In genomic region chr3:100922506-100923375, GRCm38 (mm10) we compare ENCODE assay signal across 7 mouse cellular contexts. TPM values are rescaled to one million over a fixed set of nuclear protein-coding genes. Genes with fewer than 3 reads are reported as not detected.
DNase-seq lines count a peak whose midpoint lies in the region; ATAC-seq lines count a peak whose summit lies in the region.

No protein-coding gene starts in this region.

- 40% methylated on average over 28 of the region's 28 CpGs for WGBS in embryonic facial prominence, embryonic 10.5 days
- WGBS in hindbrain, embryonic 11.5 days = 38% methylated on average over 27 of the region's 28 CpGs
- WGBS in midbrain, embryonic 10.5 days = 41% methylated on average over 28 of the region's 28 CpGs

- peak overlapping the region; percentile 61 for H3K9ac ChIP-seq in hindbrain, embryonic 11.5 days (ENCODE audit: low read depth, low read length)

- peaks cover 38% of the 10 kb centered on the region for H3K4me1 ChIP-seq in embryonic facial prominence, embryonic 10.5 days
- H3K4me1 ChIP-seq in hindbrain, embryonic 11.5 days (replicated peaks; ENCODE audit: control insufficient read depth, insufficient read depth, low read length) = peaks cover 7% of the 10 kb centered on the region
- H3K4me1 ChIP-seq in midbrain, embryonic 10.5 days = peaks cover 40% of the 10 kb centered on the region

- H3K36me3 ChIP-seq in embryonic facial prominence, embryonic 10.5 days (replicated peaks) = peaks cover 18% of the 10 kb centered on the region
- H3K36me3 ChIP-seq in hindbrain, embryonic 11.5 days (ENCODE audit: control insufficient read depth, insufficient read depth, low read length) = no peaks in the 10 kb centered on the region
- peaks cover 9% of the 10 kb centered on the region for H3K36me3 ChIP-seq in midbrain, embryonic 10.5 days

- H3K4me3 ChIP-seq in embryonic facial prominence, embryonic 10.5 days = peak overlapping the region; percentile 77
- peak overlapping the region; percentile 42 for H3K4me3 ChIP-seq in hindbrain, embryonic 11.5 days (ENCODE audit: low read depth, low read length)
- H3K4me3 ChIP-seq in midbrain, embryonic 10.5 days = peak overlapping the region; percentile 70

- ATAC-seq in hindbrain, embryonic 11.5 days (ENCODE audit: low FRiP score) = peak; percentile 74

- no peaks in the 10 kb centered on the region for H3K9me3 ChIP-seq in embryonic facial prominence, embryonic 10.5 days
- H3K9me3 ChIP-seq in hindbrain, embryonic 11.5 days (ENCODE audit: control insufficient read depth, low read length) = no peaks in the 10 kb centered on the region
- H3K9me3 ChIP-seq in midbrain, embryonic 10.5 days (replicated peaks) = no peaks in the 10 kb centered on the region

- DNase-seq in right cerebral cortex, postnatal 4 days = peak; percentile 17
- DNase-seq in right cerebral cortex, postnatal 36 days (ENCODE audit: low spot score in 2 of 2) = no peak
- DNase-seq in embryonic facial prominence, embryonic 10.5 days (ENCODE audit: low spot score) = no peak
- DNase-seq in hindbrain, embryonic 11.5 days (ENCODE audit: low spot score) = no peak
- no peak for DNase-seq in midbrain, embryonic 10.5 days (ENCODE audit: low spot score)
- DNase-seq in urinary bladder, adult 18-20 months (ENCODE audit: low spot score in 2 of 2) = no peak
- DNase-seq in spleen, postnatal 4 days (ENCODE audit: low spot score in 2 of 2) = no peak

- no peaks in the 10 kb centered on the region for H3K27me3 ChIP-seq in embryonic facial prominence, embryonic 10.5 days (replicated peaks; ENCODE audit: low read depth, poor library complexity, severe bottlenecking)
- H3K27me3 ChIP-seq in hindbrain, embryonic 11.5 days (ENCODE audit: control insufficient read depth, insufficient read depth, low read length) = no peaks in the 10 kb centered on the region
- H3K27me3 ChIP-seq in midbrain, embryonic 10.5 days (ENCODE audit: low read depth, poor library complexity, severe bottlenecking) = no peaks in the 10 kb centered on the region

- H3K4me2 ChIP-seq in hindbrain, embryonic 11.5 days (replicated peaks; ENCODE audit: low read depth, low read length) = peak overlapping the region; percentile 67

- peak overlapping the region; percentile 95 for H3K27ac ChIP-seq in embryonic facial prominence, embryonic 10.5 days (replicated peaks)
- H3K27ac ChIP-seq in hindbrain, embryonic 11.5 days (ENCODE audit: low read depth, low read length) = 0 out of 2 replicates have a peak overlapping the region, but pooled peaks have one; percentile 12
- peak overlapping the region; percentile 94 for H3K27ac ChIP-seq in midbrain, embryonic 10.5 days (replicated peaks)

RNA-seq across cellular contexts. Expression of gene Trim45, which starts 0.7 kb away (rescaled TPM):
- polyA plus RNA-seq in embryonic facial prominence, embryonic 10.5 days (2016; fragmentation: Nextera tagmentation; extraction: Ambion mirVana) = 5.7 and 6.3 TPM in 2 replicates
- polyA plus RNA-seq in hindbrain, embryonic 11.5 days (2014; fragmentation: Nextera tagmentation; extraction: Ambion mirVana) = 3.4 and 3.8 TPM in 2 replicates
- 5.3 and 6.1 TPM in 2 replicates for polyA plus RNA-seq in midbrain, embryonic 10.5 days (2016; fragmentation: Nextera tagmentation; extraction: Ambion mirVana)

RNA-seq across cellular contexts. Expression of gene Ttf2, which starts 46.7 kb away (rescaled TPM):
- polyA plus RNA-seq in embryonic facial prominence, embryonic 10.5 days (2016; fragmentation: Nextera tagmentation; extraction: Ambion mirVana) = 28.1 and 31.4 TPM in 2 replicates
- polyA plus RNA-seq in hindbrain, embryonic 11.5 days (2014; fragmentation: Nextera tagmentation; extraction: Ambion mirVana) = 19.5 and 22.4 TPM in 2 replicates
- polyA plus RNA-seq in midbrain, embryonic 10.5 days (2016; fragmentation: Nextera tagmentation; extraction: Ambion mirVana) = 29.3 and 30.1 TPM in 2 replicates

Comparison
In these comparisons a context has a peak if more than half of its experiments do, and no peak if none do; other contexts are left out.
1. H3K27ac ChIP-seq: peak in every context shown above with its lines; median percentile 95 in embryonic facial prominence, embryonic 10.5 days; 94 in midbrain, embryonic 10.5 days; 12 in hindbrain, embryonic 11.5 days.